Mouse (Mus musculus) olfactory bulb, adult 2 months (tissue): Measurements from ENCODE around the gene Abi3bp.

Source experiments
- CTCF ChIP-seq: fragments of 200-500 bp; IDR thresholded peaks from 2 replicates; pipeline ENCODE4 v1.5.1; 2012; ENCODE audit warnings: low read depth, mild to moderate bottlenecking, low read length, moderate library complexity; ENCODE audit not compliant: insufficient read depth
- POLR2A ChIP-seq: fragments of 200-500 bp; IDR thresholded peaks from 2 replicates; pipeline ENCODE4 v1.6.1; 2012; ENCODE audit warnings: mild to moderate bottlenecking, low read depth, low read length, moderate library complexity; ENCODE audit not compliant: insufficient read depth

DNA sequence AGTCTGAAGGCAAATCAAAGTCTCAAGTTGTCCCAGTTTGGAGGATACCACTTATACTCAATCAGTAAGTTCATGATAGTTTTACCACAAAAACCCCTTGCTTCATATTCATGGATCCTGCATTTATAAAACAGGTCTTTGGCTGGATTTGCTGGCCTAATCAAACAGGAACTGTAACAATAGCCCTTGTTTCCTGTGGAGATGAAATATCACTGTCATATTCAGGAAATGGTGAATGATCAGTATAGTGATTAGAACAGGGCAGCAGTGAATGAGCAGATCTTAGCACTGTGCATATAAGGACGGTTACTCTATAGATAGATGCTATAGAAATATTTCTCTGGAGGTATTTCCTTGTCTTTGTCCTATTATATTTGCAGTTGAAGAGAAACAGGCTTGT lies 25.8 kb upstream of the Abi3bp start:
- TF ChIP-seq CTCF (no peak), POLR2A (no peak)
